Mouse (Mus musculus): ENCODE measurements around the gene Olfr830. TPM values are rescaled to one million over a fixed set of nuclear protein-coding genes. Genes with fewer than 3 reads are reported as not detected.
"Not testable (repeated sequence)": the region's sequence is repeated elsewhere in the genome, so short reads cannot be mapped to it uniquely, and the experiment has no call there.

Olfr830 gene
- total RNA-seq (2017), result not detected in 3 replicates

DNA sequence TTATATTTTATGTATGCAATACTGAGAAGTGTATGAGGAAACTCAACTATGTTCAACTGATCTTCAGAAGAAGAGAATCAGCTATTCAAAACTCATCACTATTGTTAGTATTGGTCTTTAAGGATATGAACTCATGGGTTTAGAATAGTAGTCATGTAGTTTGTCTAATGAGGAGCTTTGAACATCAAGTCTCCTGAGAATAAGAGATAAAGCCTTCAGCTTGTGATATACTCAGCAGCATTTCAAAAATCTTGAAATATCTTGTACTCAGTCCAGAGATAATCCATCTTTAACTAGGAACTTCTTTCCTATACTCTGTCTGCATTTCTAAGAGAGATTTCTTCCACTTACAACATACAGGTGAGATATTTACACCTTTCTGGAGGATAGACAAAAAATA is at the start of gene Olfr830:
TSS of gene Olfr830 (plus strand) at position 301 of the 400 bp plus-strand sequence.
- ATAC-seq (replicated peaks; ENCODE audit: insufficient number of reproducible peaks, low FRiP score, low TSS enrichment, poor library complexity, severe bottlenecking), result no peak

DNA sequence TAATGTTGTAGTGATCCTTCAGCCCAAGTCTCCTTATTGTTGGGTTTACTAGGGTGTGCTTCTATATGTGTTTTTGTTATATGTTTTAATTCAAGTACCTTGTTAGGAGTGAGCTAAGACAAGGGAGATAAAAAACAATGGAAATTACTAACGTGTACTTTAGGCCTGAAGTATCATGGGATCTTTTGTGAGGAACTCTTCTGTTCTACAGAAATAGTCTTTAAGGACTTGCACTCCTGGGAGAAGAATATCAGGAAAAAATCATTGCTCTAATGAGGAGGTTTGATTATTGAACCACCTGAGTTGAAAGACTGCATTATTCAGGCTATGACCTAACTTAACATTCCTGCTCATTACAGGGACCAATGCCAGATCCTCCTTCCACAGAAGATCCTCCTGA is 19.9 kb upstream of the Olfr830 start, which contains the start of gene Olfr829:
TSS of gene Olfr829 (plus strand) at position 301 of the 400 bp plus-strand sequence.
- ATAC-seq (replicated peaks; ENCODE audit: insufficient number of reproducible peaks, low FRiP score, low TSS enrichment, poor library complexity, severe bottlenecking), result no peak

DNA sequence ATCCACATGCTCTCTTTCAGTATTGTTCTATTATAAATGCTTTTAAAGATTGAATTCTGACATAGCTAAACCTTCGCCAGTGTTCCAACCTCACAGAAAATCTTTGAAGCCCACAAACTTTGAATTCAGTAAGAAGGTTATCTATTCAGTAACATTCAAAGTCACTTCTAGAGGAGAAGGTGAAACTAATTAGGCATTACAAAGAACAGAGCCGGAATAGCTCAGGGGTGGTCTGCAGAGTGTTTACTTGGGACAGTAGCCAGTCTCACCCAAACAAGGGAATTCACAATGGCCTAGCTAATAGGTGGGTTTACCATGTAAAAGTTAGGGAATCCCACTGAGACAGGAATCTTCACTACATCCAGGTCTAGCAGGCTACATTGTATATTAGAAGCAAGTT is 33.2 kb downstream of the Olfr830 start:
- ATAC-seq (replicated peaks; ENCODE audit: insufficient number of reproducible peaks, low FRiP score, low TSS enrichment, poor library complexity, severe bottlenecking), result not testable (repeated sequence)

DNA sequence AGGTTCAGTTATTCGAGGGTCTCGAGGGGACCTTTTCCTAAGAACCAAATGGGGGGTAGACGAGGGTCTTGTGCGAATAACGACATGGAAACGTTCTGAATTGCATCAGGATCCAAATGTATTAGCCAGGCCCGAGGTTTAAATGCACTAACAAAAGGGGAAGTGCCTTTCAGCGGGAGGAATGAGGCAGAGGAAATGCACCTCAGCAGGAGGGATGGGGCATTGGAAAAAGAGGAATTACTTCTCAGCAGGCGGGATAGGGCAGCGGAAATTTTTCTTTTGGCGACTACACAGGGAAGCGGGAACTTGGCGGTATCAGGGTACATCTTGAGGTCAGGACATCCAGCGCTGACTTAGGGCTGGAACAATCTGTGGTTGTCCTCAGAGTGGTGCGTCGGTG is 53.4 kb downstream of the Olfr830 start:
- not testable (repeated sequence) for ATAC-seq (replicated peaks; ENCODE audit: insufficient number of reproducible peaks, low FRiP score, low TSS enrichment, poor library complexity, severe bottlenecking)

Other genes starting within 250 kb of the Olfr830 start
- gene Muc16, start 200.2 kb upstream of the Olfr830 start, total RNA-seq (2017), result under 0.01 TPM in 1 of 3 replicates, not detected in the others
- not detected in 3 replicates for gene Olfr24, start 110.7 kb upstream of the Olfr830 start, total RNA-seq (2017)
- not detected in 3 replicates for gene Olfr828, start 55.2 kb upstream of the Olfr830 start, total RNA-seq (2017)
- gene Olfr829, start 19.8 kb upstream of the Olfr830 start, total RNA-seq (2017), result not detected in 3 replicates
- gene Olfr832, start 62.4 kb downstream of the Olfr830 start, total RNA-seq (2017), result not detected in 3 replicates
- not detected in 3 replicates for gene Olfr834, start 113.3 kb downstream of the Olfr830 start, total RNA-seq (2017)
- not detected in 3 replicates for gene Olfr835, start 158.0 kb downstream of the Olfr830 start, total RNA-seq (2017)
- gene Olfr836, start 245.7 kb downstream of the Olfr830 start, total RNA-seq (2017), result not detected in 3 replicates

Measured in monocyte, adult 5-6 weeks (primary cell).